Mouse (Mus musculus) testis, adult 2 months (tissue): ENCODE measurements around the gene Stox2.

Source experiments
- CTCF ChIP-seq: fragments of 200-500 bp; IDR thresholded peaks from 2 replicates; pipeline ENCODE4 v1.5.1; 2012; ENCODE audit warnings: low read depth, mild to moderate bottlenecking, inconsistent platforms, low read length, moderate library complexity; ENCODE audit not compliant: control insufficient read depth, insufficient read depth, insufficient replicate concordance
- POLR2A ChIP-seq: fragments of 200-500 bp; IDR thresholded peaks from 2 replicates; pipeline ENCODE4 v1.6.1; 2012; ENCODE audit warnings: low read depth, mild to moderate bottlenecking, inconsistent platforms, low read length, moderate library complexity; ENCODE audit not compliant: control insufficient read depth

DNA sequence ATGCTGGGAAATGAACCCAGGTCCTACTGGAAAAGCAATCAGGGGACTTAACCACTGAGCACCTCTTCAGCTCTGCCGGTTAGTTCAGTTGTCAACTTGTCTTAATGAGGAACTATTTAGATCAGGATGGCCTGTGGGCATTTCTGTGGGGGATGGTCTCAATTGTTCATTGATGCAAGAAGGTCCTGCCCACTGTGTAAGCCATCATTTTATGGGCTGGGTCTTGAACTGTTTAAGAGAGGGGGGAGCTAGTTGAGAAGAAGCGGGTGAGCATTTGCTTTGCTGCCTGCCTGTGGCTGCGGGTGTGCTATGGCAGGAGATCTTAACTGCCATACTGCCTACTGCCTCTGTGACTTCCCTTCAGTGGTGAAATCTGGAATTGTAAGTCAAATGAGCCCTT, 214.1 kb downstream of the Stox2 start:
- TF ChIP-seq CTCF (no peak), POLR2A (no peak)
